Mouse (Mus musculus) kidney, embryonic 14.5 days (tissue): ENCODE measurements around the gene Scrn3. TPM values are rescaled to one million over a fixed set of nuclear protein-coding genes. Genes with fewer than 3 reads are reported as not detected.

Source experiments
- ATAC-seq: fragments of 200-750 bp; cut with Nextera tagmentation; 2 replicates; pipeline ENCODE4 v1.8.0; 2017; ENCODE audit warnings: moderate number of reproducible peaks, mild to moderate bottlenecking, moderate TSS enrichment, moderate library complexity; ENCODE audit not compliant: low FRiP score, low TSS enrichment
- H3K27ac ChIP-seq: fragments of 300-500 bp; sonication (generic); 2 replicates; pipeline ENCODE4 v1.5.1; 2014; ENCODE audit warnings: low read depth, mild to moderate bottlenecking, low read length, moderate library complexity, mixed read lengths
- H3K27me3 ChIP-seq: fragments of 300-500 bp; sonication (generic); 2 replicates; pipeline ENCODE4 v1.6.1; 2014; ENCODE audit warnings: mild to moderate bottlenecking, low read length; ENCODE audit not compliant: control insufficient read depth, insufficient read depth
- H3K36me3 ChIP-seq: fragments of 300-500 bp; sonication (generic); 2 replicates; pipeline ENCODE4 v1.6.1; 2014; ENCODE audit warnings: low read length, mixed read lengths; ENCODE audit not compliant: control insufficient read depth, insufficient read depth
- H3K4me1 ChIP-seq: fragments of 300-500 bp; sonication (generic); 2 replicates; pipeline ENCODE4 v1.6.1; 2014; ENCODE audit warnings: low read length, mixed read lengths; ENCODE audit not compliant: control insufficient read depth, insufficient read depth
- H3K4me2 ChIP-seq: fragments of 300-500 bp; sonication (generic); replicated peaks from 2 replicates; pipeline ENCODE4 v1.6.1; 2014; ENCODE audit warnings: low read depth, mild to moderate bottlenecking, low read length
- H3K4me3 ChIP-seq: fragments of 300-500 bp; sonication (generic); 2 replicates; pipeline ENCODE4 v1.5.1; 2014; ENCODE audit warnings: mild to moderate bottlenecking, low read length
- H3K9ac ChIP-seq: fragments of 300-500 bp; sonication (generic); 2 replicates; pipeline ENCODE4 v1.6.1; 2014; ENCODE audit warnings: low read depth, mild to moderate bottlenecking, low read length, moderate library complexity
- H3K9me3 ChIP-seq: fragments of 300-500 bp; sonication (generic); 2 replicates; pipeline ENCODE4 v1.6.1; 2016; ENCODE audit warnings: low read length; ENCODE audit not compliant: control insufficient read depth
- WGBS: fragments of 180-500 bp; shearing (Covaris S2); extraction: QIAGEN DNeasy Blood & Tissue Kit; methylation state at CpG from one replicate; pipeline ENCODE4 v1.1.7; 2014; 5-methylcytosine and 5-hydroxymethylcytosine counted together
- polyA plus RNA-seq: library from polyadenylated mRNA; unstranded; fragments of >200 nt; fragmentation: Nextera tagmentation; extraction: Ambion mirVana; gene quantifications from 2 replicates; pipeline ENCODE4 v1.2.1, GENCODE M21; 2014

Scrn3 gene
- polyA plus RNA-seq, 1 experiment from 2014 or later = 14.5 TPM

DNA sequence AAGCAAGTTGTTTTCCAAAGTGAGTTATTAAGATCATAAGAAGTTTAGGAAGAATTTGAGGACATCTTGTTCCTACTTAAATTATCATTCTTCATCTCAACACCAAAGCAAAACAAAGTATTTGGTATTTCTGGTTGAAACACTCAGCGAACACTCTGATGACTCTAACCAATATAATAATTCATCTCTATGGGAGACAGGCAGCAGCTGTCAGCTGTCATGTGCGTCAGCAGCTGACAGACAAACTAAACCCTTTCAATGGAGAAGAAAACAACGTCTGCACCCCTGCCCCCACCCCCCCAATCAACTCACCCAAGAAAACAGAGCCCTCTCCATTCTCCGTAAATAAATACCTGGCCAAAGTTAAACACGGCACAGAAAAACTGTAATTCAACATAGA is 39.1 kb downstream of the Scrn3 start:
- H3K4me1 ChIP-seq = no peaks in the 10 kb centered on the region
- ATAC-seq = no peak
- no peak overlapping the region for H3K27ac ChIP-seq
- 29% methylated on average over 5 of the region's 5 CpGs for WGBS
- 0 out of 2 replicates have a peak overlapping the region, but pooled peaks have one; percentile 8 for H3K4me2 ChIP-seq
- H3K36me3 ChIP-seq = no peaks in the 10 kb centered on the region
- H3K4me3 ChIP-seq = no peak overlapping the region
- no peaks in the 10 kb centered on the region for H3K9me3 ChIP-seq
- no peaks in the 10 kb centered on the region for H3K27me3 ChIP-seq
- no peak overlapping the region for H3K9ac ChIP-seq

DNA sequence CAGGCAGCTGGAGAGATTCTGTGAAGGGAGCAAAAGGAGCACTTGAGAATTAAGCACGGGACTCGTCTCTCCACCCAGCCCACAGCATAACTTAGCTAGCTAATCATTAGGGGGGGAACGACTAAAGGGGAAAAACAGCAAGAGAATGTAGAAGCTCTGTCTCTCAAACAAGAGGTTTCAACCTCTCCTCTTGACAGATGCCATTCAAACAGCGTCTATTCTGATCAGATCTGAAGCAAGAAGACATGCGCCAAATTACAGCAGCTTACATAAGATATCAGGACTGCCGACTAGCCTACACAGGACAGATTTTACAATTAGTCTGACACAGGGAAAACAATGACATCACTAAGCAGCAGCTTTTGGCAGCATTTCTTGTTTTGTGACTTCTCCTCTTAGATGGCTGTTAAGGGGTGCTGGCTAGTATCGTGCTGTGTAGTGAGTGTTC is 39.5 kb downstream of the Scrn3 start:
- H3K4me1 ChIP-seq = no peaks in the 10 kb centered on the region
- no peaks in the 10 kb centered on the region for H3K9me3 ChIP-seq
- H3K4me3 ChIP-seq = no peak overlapping the region
- H3K9ac ChIP-seq = no peak overlapping the region
- H3K27ac ChIP-seq = no peak overlapping the region
- H3K27me3 ChIP-seq = no peaks in the 10 kb centered on the region
- WGBS = 50% methylated on average over 7 of the region's 7 CpGs
- H3K4me2 ChIP-seq = 0 out of 2 replicates have a peak overlapping the region, but pooled peaks have one; percentile 8
- no peaks in the 10 kb centered on the region for H3K36me3 ChIP-seq
- no peak for ATAC-seq

DNA sequence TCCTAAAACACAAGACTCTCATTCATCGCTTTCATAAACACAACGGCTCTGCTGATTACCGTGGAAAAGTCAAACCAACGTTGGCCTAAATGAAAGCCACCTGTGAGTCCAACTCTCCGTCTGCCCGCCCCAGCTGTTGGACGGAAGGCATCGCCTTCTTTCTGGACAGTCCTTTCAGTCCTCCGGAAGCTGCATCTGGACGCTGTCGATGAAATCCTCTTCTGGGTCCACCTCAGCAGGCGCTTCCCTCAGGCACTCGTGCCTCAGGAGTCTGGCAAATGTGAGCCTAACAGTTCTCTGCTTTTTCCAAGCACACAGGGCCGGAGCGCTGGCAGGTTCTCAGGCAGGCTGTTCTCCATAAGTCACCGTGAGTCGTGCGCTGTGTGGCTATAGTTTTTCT is 44.6 kb downstream of the Scrn3 start:
- Histone ChIP-seq H3K27me3 (no peaks in the 10 kb centered on the region), H3K9ac (no peak overlapping the region), H3K9me3 (no peaks in the 10 kb centered on the region), H3K4me3 (no peak overlapping the region), H3K4me1 (no peaks in the 10 kb centered on the region), H3K36me3 (no peaks in the 10 kb centered on the region), H3K27ac (no peak overlapping the region), H3K4me2 (no peak overlapping the region)
- ATAC-seq = no peak
- 81% methylated on average over 18 of the region's 18 CpGs for WGBS

GRCm38 (mm10) chr2:73359941-73360340 is 47.5 kb downstream of the Scrn3 start:
- no peaks in the 10 kb centered on the region for H3K36me3 ChIP-seq
- ATAC-seq = no peak
- no peak overlapping the region for H3K27ac ChIP-seq
- no peaks in the 10 kb centered on the region for H3K4me1 ChIP-seq
- no peak overlapping the region for H3K9ac ChIP-seq
- no peak overlapping the region for H3K4me2 ChIP-seq
- H3K27me3 ChIP-seq = no peaks in the 10 kb centered on the region
- no peak overlapping the region for H3K4me3 ChIP-seq
- WGBS = 92% methylated on average over 5 of the region's 5 CpGs
- no peaks in the 10 kb centered on the region for H3K9me3 ChIP-seq

GRCm38 (mm10) chr2:73360536-73360935 is 48.1 kb downstream of the Scrn3 start:
- Histone ChIP-seq H3K4me3 (no peak overlapping the region), H3K27me3 (no peaks in the 10 kb centered on the region), H3K27ac (no peak overlapping the region), H3K4me2 (no peak overlapping the region), H3K9ac (no peak overlapping the region), H3K9me3 (no peaks in the 10 kb centered on the region), H3K4me1 (no peaks in the 10 kb centered on the region), H3K36me3 (no peaks in the 10 kb centered on the region)
- 90% methylated on average over 2 of the region's 2 CpGs for WGBS
- ATAC-seq = no peak

DNA sequence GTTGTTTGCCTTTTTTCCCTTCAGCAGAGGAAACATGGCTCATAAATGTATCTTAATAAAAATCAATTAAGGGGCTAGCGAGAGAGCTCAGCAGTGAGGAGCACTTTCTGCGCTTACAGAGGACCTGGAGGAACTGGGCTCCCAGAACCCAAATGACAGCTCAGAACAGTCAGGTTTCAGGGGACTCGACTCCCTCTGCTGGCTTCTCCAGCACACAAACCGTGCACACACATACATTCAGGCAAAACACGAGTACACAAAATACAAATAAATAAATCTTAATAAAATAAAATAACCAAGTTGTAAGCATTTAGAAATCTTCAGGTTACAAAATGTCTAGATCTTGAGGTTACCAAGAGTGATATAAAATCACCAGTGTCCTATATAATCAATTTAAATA is 51.0 kb downstream of the Scrn3 start:
- Histone ChIP-seq H3K4me2 (no peak overlapping the region), H3K36me3 (no peaks in the 10 kb centered on the region), H3K4me3 (no peak overlapping the region), H3K9ac (no peak overlapping the region), H3K27me3 (no peaks in the 10 kb centered on the region), H3K4me1 (no peaks in the 10 kb centered on the region), H3K9me3 (no peaks in the 10 kb centered on the region), H3K27ac (no peak overlapping the region)
- WGBS = 78% methylated on average over 5 of the region's 5 CpGs
- ATAC-seq = no peak

GRCm38 (mm10) chr2:73371530-73372335 is 59.3 kb downstream of the Scrn3 start:
- no peak overlapping the region for H3K27ac ChIP-seq
- no peak for ATAC-seq
- no peak overlapping the region for H3K9ac ChIP-seq
- peaks cover 10% of the 10 kb centered on the region; the same call in 1 of the 2 replicates for H3K4me1 ChIP-seq
- no peak overlapping the region for H3K4me2 ChIP-seq
- WGBS = 68% methylated on average over 9 of the region's 9 CpGs
- no peak overlapping the region for H3K4me3 ChIP-seq
- no peaks in the 10 kb centered on the region for H3K27me3 ChIP-seq
- no peaks in the 10 kb centered on the region for H3K36me3 ChIP-seq
- no peaks in the 10 kb centered on the region for H3K9me3 ChIP-seq

DNA sequence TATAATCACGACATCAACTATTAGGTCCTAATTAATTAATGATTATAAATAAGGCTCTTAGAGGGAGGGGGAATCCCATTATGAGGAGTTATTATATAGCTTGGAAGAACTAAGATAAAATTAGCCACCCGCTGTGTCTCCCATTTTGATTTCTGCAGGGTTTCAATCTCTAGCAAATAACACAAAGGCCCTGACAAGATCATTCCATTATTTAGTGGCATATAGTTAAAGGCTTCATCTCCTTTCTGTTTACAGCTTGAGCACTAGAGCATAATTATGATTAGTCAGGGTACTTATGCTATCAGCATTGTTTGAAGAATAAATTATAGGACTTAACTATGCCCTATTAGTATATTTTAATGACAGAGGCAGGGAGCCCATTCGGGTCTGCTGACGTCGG is 65.9 kb downstream of the Scrn3 start:
- Histone ChIP-seq H3K27me3 (no peaks in the 10 kb centered on the region), H3K9ac (no peak overlapping the region), H3K4me3 (no peak overlapping the region), H3K9me3 (no peaks in the 10 kb centered on the region), H3K36me3 (no peaks in the 10 kb centered on the region), H3K4me2 (no peak overlapping the region), H3K27ac (no peak overlapping the region), H3K4me1 (peaks cover 10% of the 10 kb centered on the region; the same call in 1 of the 2 replicates)
- 91% methylated on average over 5 of the region's 5 CpGs for WGBS
- ATAC-seq = no peak

- Histone ChIP-seq H3K9ac (no peak overlapping the region), H3K36me3 (no peaks in the 10 kb centered on the region), H3K4me1 (peaks cover 6% of the 10 kb centered on the region; the same call in 1 of the 2 replicates), H3K9me3 (no peaks in the 10 kb centered on the region), H3K27me3 (no peaks in the 10 kb centered on the region), H3K4me2 (no peak overlapping the region), H3K27ac (no peak overlapping the region; the same call in 1 of the 2 replicates), H3K4me3 (no peak overlapping the region)
- WGBS = 68% methylated on average over 5 of the region's 5 CpGs
- ATAC-seq = no peak
Measured at GRCm38 (mm10) chr2:73379656-73380055, 67.3 kb downstream of the Scrn3 start.
